Mouse (Mus musculus) heart, postnatal 0 days (tissue): ENCODE data around the gene Dlx4.

Source experiments
- CTCF ChIP-seq: IDR thresholded peaks from 2 replicates; pipeline ENCODE4 v1.5.1; 2016; ENCODE audit warnings: antibody characterized with exemption, control low read depth, low read depth
- EP300 ChIP-seq: IDR thresholded peaks from 2 replicates; pipeline ENCODE4 v1.6.1; 2016; ENCODE audit warnings: antibody characterized with exemption, low read depth

GRCm38 (mm10) chr11:95098346-95099095, 47.5 kb downstream of the Dlx4 start:
- TF ChIP-seq CTCF (no peak), EP300 (no peak)
